Comparison of ENCODE assay signal across 8 mouse cellular contexts in genomic region chr12:111894082-111894481, GRCm38 (mm10). TPM values are rescaled to one million over a fixed set of nuclear protein-coding genes. Genes with fewer than 3 reads are reported as not detected.
A peak's percentile ranks its signal among the peaks of the same experiment; 100 is the strongest.
DNase-seq lines count a peak whose midpoint lies in the region; ATAC-seq lines count a peak whose summit lies in the region.

No protein-coding gene starts in this region.

- no peaks in the 10 kb centered on the region for H3K9me3 ChIP-seq in megakaryocyte, embryonic 14.5 days
- H3K9me3 ChIP-seq in stomach, embryonic 16.5 days (replicated peaks; ENCODE audit: control insufficient read depth, low read length): no peaks in the 10 kb centered on the region
- no peaks in the 10 kb centered on the region for H3K9me3 ChIP-seq in hindbrain, embryonic 10.5 days
- no peaks in the 10 kb centered on the region for H3K9me3 ChIP-seq in forebrain, embryonic 11.5 days (ENCODE audit: control insufficient read depth, low read length)
- H3K9me3 ChIP-seq in forebrain, embryonic 14.5 days (replicated peaks; ENCODE audit: control insufficient read depth, low read length): no peaks in the 10 kb centered on the region

- H3K4me1 ChIP-seq in megakaryocyte, embryonic 14.5 days: peaks cover 95% of the 10 kb centered on the region
- peaks cover 33% of the 10 kb centered on the region for H3K4me1 ChIP-seq in stomach, embryonic 16.5 days (ENCODE audit: control insufficient read depth, insufficient read depth, low read length)
- peaks cover 18% of the 10 kb centered on the region for H3K4me1 ChIP-seq in hindbrain, embryonic 10.5 days (replicated peaks)
- H3K4me1 ChIP-seq in forebrain, embryonic 11.5 days (replicated peaks; ENCODE audit: control insufficient read depth, insufficient read depth, low read length): no peaks in the 10 kb centered on the region
- peaks cover 3% of the 10 kb centered on the region; the same call in 1 of the 2 replicates for H3K4me1 ChIP-seq in forebrain, embryonic 14.5 days (ENCODE audit: control insufficient read depth, insufficient read depth, low read length)

- no peak for ATAC-seq in megakaryocyte, adult 5-6 weeks (ENCODE audit: poor library complexity, severe bottlenecking)
- peak; percentile 51; the same call in 1 of the 2 replicates for ATAC-seq in stomach, embryonic 16.5 days (ENCODE audit: insufficient read depth, low FRiP score)
- no peak for ATAC-seq in forebrain, embryonic 11.5 days (replicated peaks; ENCODE audit: low FRiP score)
- ATAC-seq in forebrain, embryonic 14.5 days: no peak

- H3K27me3 ChIP-seq in megakaryocyte, embryonic 14.5 days (replicated peaks): no peaks in the 10 kb centered on the region
- no peaks in the 10 kb centered on the region for H3K27me3 ChIP-seq in stomach, embryonic 16.5 days (ENCODE audit: control insufficient read depth, insufficient read depth, low read length)
- H3K27me3 ChIP-seq in hindbrain, embryonic 10.5 days (ENCODE audit: insufficient read depth, poor library complexity, severe bottlenecking): no peaks in the 10 kb centered on the region
- H3K27me3 ChIP-seq in forebrain, embryonic 11.5 days (ENCODE audit: control insufficient read depth, insufficient read depth, low read length): no peaks in the 10 kb centered on the region
- no peaks in the 10 kb centered on the region for H3K27me3 ChIP-seq in forebrain, embryonic 14.5 days (replicated peaks; ENCODE audit: control insufficient read depth, insufficient read depth, low read length)

- DNase-seq in gastrocnemius, postnatal 10 days: peak; percentile 44
- peak; percentile 83 for DNase-seq in kidney, adult 9 months
- DNase-seq in hindbrain, embryonic 10.5 days (ENCODE audit: low spot score): no peak
- DNase-seq in forebrain, embryonic 11.5 days (ENCODE audit: low spot score): no peak
- no peak for DNase-seq in forebrain, embryonic 14.5 days (ENCODE audit: low spot score)

- no peak overlapping the region for H3K4me2 ChIP-seq in stomach, embryonic 16.5 days (ENCODE audit: low read depth, low read length)
- no peak overlapping the region for H3K4me2 ChIP-seq in forebrain, embryonic 11.5 days (ENCODE audit: low read depth, low read length, severe bottlenecking)
- no peak overlapping the region for H3K4me2 ChIP-seq in forebrain, embryonic 14.5 days (ENCODE audit: low read length)

- H3K9ac ChIP-seq in stomach, embryonic 16.5 days (ENCODE audit: low read length): no peak overlapping the region
- H3K9ac ChIP-seq in forebrain, embryonic 11.5 days (ENCODE audit: low read length): no peak overlapping the region
- H3K9ac ChIP-seq in forebrain, embryonic 14.5 days (ENCODE audit: low read length): no peak overlapping the region

- H3K36me3 ChIP-seq in megakaryocyte, embryonic 14.5 days (replicated peaks; ENCODE audit: low read length): peaks cover 23% of the 10 kb centered on the region
- no peaks in the 10 kb centered on the region for H3K36me3 ChIP-seq in stomach, embryonic 16.5 days (ENCODE audit: control insufficient read depth, insufficient read depth, low read length)
- H3K36me3 ChIP-seq in hindbrain, embryonic 10.5 days: no peaks in the 10 kb centered on the region
- no peaks in the 10 kb centered on the region for H3K36me3 ChIP-seq in forebrain, embryonic 11.5 days (ENCODE audit: control insufficient read depth, insufficient read depth, low read length)
- H3K36me3 ChIP-seq in forebrain, embryonic 14.5 days (ENCODE audit: control insufficient read depth, insufficient read depth, low read length): no peaks in the 10 kb centered on the region

- H3K27ac ChIP-seq in stomach, embryonic 16.5 days (ENCODE audit: low read length): peak overlapping the region; percentile 43
- no peak overlapping the region for H3K27ac ChIP-seq in hindbrain, embryonic 10.5 days
- no peak overlapping the region for H3K27ac ChIP-seq in forebrain, embryonic 11.5 days (ENCODE audit: low read depth, low read length)
- H3K27ac ChIP-seq in forebrain, embryonic 14.5 days (ENCODE audit: low read depth, low read length): no peak overlapping the region

- peak overlapping the region; percentile 79 for H3K4me3 ChIP-seq in megakaryocyte, embryonic 14.5 days (replicated peaks)
- no peak overlapping the region for H3K4me3 ChIP-seq in stomach, embryonic 16.5 days (replicated peaks; ENCODE audit: low read length)
- H3K4me3 ChIP-seq in hindbrain, embryonic 10.5 days: no peak overlapping the region
- no peak overlapping the region for H3K4me3 ChIP-seq in forebrain, embryonic 11.5 days (ENCODE audit: low read depth, low read length)
- no peak overlapping the region for H3K4me3 ChIP-seq in forebrain, embryonic 14.5 days (ENCODE audit: low read depth, low read length)

- WGBS in stomach, embryonic 16.5 days: 43% methylated on average over 1 of the region's 1 CpGs
- WGBS in hindbrain, embryonic 10.5 days: 54% methylated on average over 1 of the region's 1 CpGs
- WGBS in forebrain, embryonic 11.5 days: 88% methylated on average over 1 of the region's 1 CpGs
- 48% methylated on average over 1 of the region's 1 CpGs for WGBS in forebrain, embryonic 14.5 days

RNA-seq across cellular contexts. Expression of gene Ppp1r13b, which starts 13.8 kb away (rescaled TPM):
- polyA plus RNA-seq in megakaryocyte, embryonic 14.5 days (2012; ENCODE audit: insufficient read depth, low replicate concordance): 15.6 and 22.6 TPM in 2 replicates
- 3.8 and 6.9 TPM in 2 replicates for total RNA-seq in megakaryocyte, adult 5-6 weeks (2015)
- total RNA-seq in megakaryocyte, adult 5-6 weeks (2017): 2.8 and 3.3 TPM in 2 replicates
- total RNA-seq in gastrocnemius, postnatal 10 days (2021): 10 to 100 TPM in 1 of 2 experiments, 1 to 10 TPM in 1; 9.5 to 13.4 TPM
- polyA plus RNA-seq in stomach, embryonic 16.5 days (2015; fragmentation: Nextera tagmentation; extraction: Ambion mirVana): 8.3 and 10.6 TPM in 2 replicates
- polyA plus RNA-seq in hindbrain, embryonic 10.5 days (2016; fragmentation: Nextera tagmentation; extraction: Ambion mirVana): 4.5 and 6.2 TPM in 2 replicates
- polyA plus RNA-seq in forebrain, embryonic 11.5 days (2014; fragmentation: Nextera tagmentation; extraction: Ambion mirVana): 6.3 and 7.6 TPM in 2 replicates
- polyA plus RNA-seq in forebrain, embryonic 14.5 days (2014; fragmentation: Nextera tagmentation; extraction: Ambion mirVana): 12.5 and 20.1 TPM in 2 replicates

Comparison
In these comparisons a context has a peak if more than half of its experiments do, and no peak if none do; other contexts are left out.
1. DNase-seq: peak in gastrocnemius, postnatal 10 days (single experiment) and kidney, adult 9 months (single experiment); none in hindbrain, embryonic 10.5 days (single experiment), forebrain, embryonic 11.5 days (single experiment) and forebrain, embryonic 14.5 days (single experiment).